ENCODE assay signal across 9 mouse cellular contexts in the genomic region with DNA sequence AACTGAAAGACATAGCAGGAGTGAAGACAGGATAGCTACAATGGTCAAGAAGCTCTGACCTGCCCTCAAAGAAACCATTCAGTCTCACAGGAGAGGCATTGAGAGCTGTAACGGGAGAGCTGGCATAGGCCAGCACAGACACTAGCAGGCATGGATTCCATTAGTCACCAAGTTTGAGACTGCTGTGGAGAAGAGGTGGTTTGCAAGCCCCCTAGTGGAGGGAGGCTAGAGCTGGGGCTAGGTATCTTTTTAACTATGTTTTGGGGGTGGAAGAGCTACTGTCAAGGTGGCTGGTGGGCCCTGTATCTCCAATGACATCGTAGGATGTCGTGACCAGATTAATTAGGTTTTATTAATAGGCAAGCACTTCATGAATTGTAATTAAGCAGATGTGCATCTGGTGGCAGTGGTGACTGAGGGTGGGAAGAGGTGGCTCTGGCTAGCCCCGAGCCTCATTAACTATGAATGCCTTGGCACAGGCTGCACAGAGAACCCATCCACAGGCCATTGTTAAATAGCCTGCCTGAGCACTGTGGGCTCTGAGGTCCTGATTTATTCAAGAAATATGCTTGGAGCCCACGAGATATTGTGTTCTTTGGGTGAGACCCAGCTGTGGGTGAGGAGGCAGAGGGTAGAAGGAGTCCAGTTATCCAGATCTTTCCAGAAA. TPM values are rescaled to one million over a fixed set of nuclear protein-coding genes. Genes with fewer than 3 reads are reported as not detected.
A peak's percentile ranks its signal among the peaks of the same experiment; 100 is the strongest.
DNase-seq lines count a peak whose midpoint lies in the region; ATAC-seq and TF ChIP-seq lines count a peak whose summit lies in the region.
"Had no signal": no experiment of that assay in that cellular context is flagged by ENCODE, and none has a peak within 500 bp of the region (broad histone marks: within the 10 kb centered on the region; RNA-seq: fewer than 3 reads in every experiment).

No protein-coding gene starts in this region.

- H3K9me3 ChIP-seq in hindbrain, embryonic 12.5 days (replicated peaks) = no peaks in the 10 kb centered on the region
- H3K9me3 ChIP-seq in neural tube, embryonic 13.5 days = no peaks in the 10 kb centered on the region
- H3K9me3 ChIP-seq: limb, embryonic 12.5 days had no signal

- H3K4me2 ChIP-seq in hindbrain, embryonic 12.5 days (replicated peaks) = no peak overlapping the region
- no peak overlapping the region for H3K4me2 ChIP-seq in neural tube, embryonic 13.5 days
- H3K4me2 ChIP-seq: limb, embryonic 12.5 days had no signal

- DNase-seq in left cerebral cortex, adult 2 months (ENCODE audit: extremely low spot score in 1 of 2, low spot score in 2 of 2) = no peak
- no peak for DNase-seq in left cerebral cortex, postnatal 14 days (ENCODE audit: low spot score in 2 of 2)
- DNase-seq in embryo, embryonic 10 days (ENCODE audit: low spot score) = peak; percentile 50
- DNase-seq in gastrocnemius, postnatal 36 days = no peak
- no peak for DNase-seq in adrenal gland, postnatal 4 days (ENCODE audit: low spot score in 2 of 2)
- DNase-seq in urinary bladder, adult 2 months (ENCODE audit: low spot score) = no peak

- no peak overlapping the region for H3K4me3 ChIP-seq in left cerebral cortex, adult 2 months
- H3K4me3 ChIP-seq in hindbrain, embryonic 12.5 days = no peak overlapping the region
- H3K4me3 ChIP-seq in neural tube, embryonic 13.5 days = no peak overlapping the region
- H3K4me3 ChIP-seq: limb, embryonic 12.5 days had no signal

- intact Hi-C loops in left cerebral cortex, adult 2 months (cut with DNase I) = no loop called here
- intact Hi-C loops in left cerebral cortex, postnatal 14 days (cut with DNase I) = no loop called here
- intact Hi-C loops in gastrocnemius, postnatal 36 days (cut with DNase I) = no loop called here

- 49% methylated on average over 5 of the region's 5 CpGs for WGBS in hindbrain, embryonic 12.5 days
- 28% methylated on average over 5 of the region's 5 CpGs for WGBS in neural tube, embryonic 13.5 days

- H3K36me3 ChIP-seq in hindbrain, embryonic 12.5 days = no peaks in the 10 kb centered on the region
- H3K36me3 ChIP-seq in neural tube, embryonic 13.5 days = no peaks in the 10 kb centered on the region
- H3K36me3 ChIP-seq: limb, embryonic 12.5 days had no signal

- 0 out of 2 replicates have a peak, but pooled peaks cover 3% of the 10 kb centered on the region for H3K27me3 ChIP-seq in hindbrain, embryonic 12.5 days
- H3K27me3 ChIP-seq in neural tube, embryonic 13.5 days = no peaks in the 10 kb centered on the region
- H3K27me3 ChIP-seq: limb, embryonic 12.5 days had no signal

- no peak overlapping the region for H3K9ac ChIP-seq in hindbrain, embryonic 12.5 days
- H3K9ac ChIP-seq in neural tube, embryonic 13.5 days = no peak overlapping the region
- H3K9ac ChIP-seq: limb, embryonic 12.5 days had no signal

- no peak overlapping the region for H3K27ac ChIP-seq in left cerebral cortex, adult 2 months
- H3K27ac ChIP-seq in hindbrain, embryonic 12.5 days = no peak overlapping the region
- H3K27ac ChIP-seq in neural tube, embryonic 13.5 days (replicated peaks) = no peak overlapping the region
- H3K27ac ChIP-seq: limb, embryonic 12.5 days had no signal

- peak; percentile 74 for ATAC-seq in hindbrain, embryonic 12.5 days (ENCODE audit: low FRiP score)
- peak; percentile 82 for ATAC-seq in neural tube, embryonic 13.5 days (ENCODE audit: low read depth)

- H3K4me1 ChIP-seq in hindbrain, embryonic 12.5 days = peaks cover 19% of the 10 kb centered on the region
- peaks cover 37% of the 10 kb centered on the region for H3K4me1 ChIP-seq in neural tube, embryonic 13.5 days (replicated peaks)
- H3K4me1 ChIP-seq: limb, embryonic 12.5 days had no signal

- TF ChIP-seq CTCF in left cerebral cortex, adult 2 months (IDR thresholded peaks at IDR 0.05) = peak; percentile 32

RNA-seq across cellular contexts. Expression of gene Kcnd3, which starts 48.6 kb away (rescaled TPM):
- 10 to 100 TPM; 60.0 to 62.0 TPM for total RNA-seq in left cerebral cortex, adult 2 months (2021)
- total RNA-seq in left cerebral cortex, postnatal 14 days (2021) = 10 to 100 TPM; 33.6 to 40.8 TPM
- 5.3 and 5.9 TPM in 2 replicates for polyA plus RNA-seq in hindbrain, embryonic 12.5 days (2016; fragmentation: Nextera tagmentation; extraction: Ambion mirVana)
- polyA plus RNA-seq in neural tube, embryonic 13.5 days (2015; fragmentation: Nextera tagmentation; extraction: Ambion mirVana) = 4.4 and 4.6 TPM in 2 replicates
- total RNA-seq in gastrocnemius, postnatal 36 days (2021) = under 1 TPM in 1 of 2 experiments, not detected in 1; 0.20 TPM
- 10 to 100 TPM in 1 of 2 experiments, 1 to 10 TPM in 1; 9.5 to 10.1 TPM for total RNA-seq in adrenal gland, postnatal 4 days (2021)
- 10.4 and 17.5 TPM in 2 replicates for polyA plus RNA-seq in urinary bladder, adult 2 months (2012; rRNA removed)

Comparison
In these comparisons a context has a peak if more than half of its experiments do, and no peak if none do; other contexts are left out.
1. RNA of gene Kcnd3, which starts 48.6 kb away (total RNA-seq): 60.0 to 62.0 TPM in left cerebral cortex, adult 2 months, 33.6 to 40.8 TPM in left cerebral cortex, postnatal 14 days and 9.5 to 10.1 TPM in adrenal gland, postnatal 4 days; 0.20 TPM in gastrocnemius, postnatal 36 days; every median in the first group is over 4 times any median in the second.